Mouse (Mus musculus): ENCODE data around the gene Zfp583. TPM values are rescaled to one million over a fixed set of nuclear protein-coding genes. Genes with fewer than 3 reads are reported as not detected.

Gene Zfp583
- polyA plus RNA-seq, 1 experiment: 0.48 TPM

GRCm38 (mm10) chr7:6265695-6266094 is 65.4 kb downstream of the Zfp583 start:
- Histone ChIP-seq H3K4me1 (ENCODE audit: control insufficient read depth, insufficient read depth, insufficient read length, low read length) (no peaks in the 10 kb centered on the region), H3K27me3 (ENCODE audit: control insufficient read depth, insufficient read depth, low read length) (no peaks in the 10 kb centered on the region), H3K36me3 (ENCODE audit: control insufficient read depth, insufficient read depth, low read length) (no peaks in the 10 kb centered on the region), H3K27ac (ENCODE audit: insufficient read depth, low read depth, low read length) (no peak overlapping the region), H3K4me3 (ENCODE audit: low read depth, low read length) (no peak overlapping the region)
- TF ChIP-seq POLR2A (IDR thresholded peaks at IDR 0.05; ENCODE audit: low read depth, low read length) (no peak), CTCF (IDR thresholded peaks at IDR 0.05; ENCODE audit: extremely low read depth, insufficient read length, insufficient replicate concordance, low read depth, low read length) (peak; percentile 53; the same call in 1 of the 2 replicates)
- 62% methylated on average over 8 of the region's 8 CpGs for WGBS

Other genes with a start within 250 kb of the Zfp583 start
- 32.3 and 62.7 TPM in 2 replicates for gene Zfp787, start 175.3 kb downstream of the Zfp583 start, polyA plus RNA-seq (2012; rRNA removed)
- gene Zfp444, start 159.1 kb downstream of the Zfp583 start, polyA plus RNA-seq (2012; rRNA removed): 12.7 and 33.9 TPM in 2 replicates
- not detected in 2 replicates for gene Galp, start 134.2 kb downstream of the Zfp583 start, polyA plus RNA-seq (2012; rRNA removed)
- gene Zscan5b, start 109.0 kb downstream of the Zfp583 start, polyA plus RNA-seq (2012; rRNA removed): not detected in 2 replicates
- not detected in 2 replicates for gene Epp13, start 78.6 kb downstream of the Zfp583 start, polyA plus RNA-seq (2012; rRNA removed)
- gene Zfp667, start 44.7 kb downstream of the Zfp583 start, polyA plus RNA-seq (2012; rRNA removed): 0.10 TPM in 2 replicates
- not detected in 2 replicates for gene Gm3854, start 12.5 kb upstream of the Zfp583 start, polyA plus RNA-seq (2012; rRNA removed)
- gene Zfp78, start 32.0 kb upstream of the Zfp583 start, polyA plus RNA-seq (2012; rRNA removed): 0.03 and 0.15 TPM in 2 replicates
- 0.22 and 0.60 TPM in 2 replicates for gene Zfp28, start 52.0 kb upstream of the Zfp583 start, polyA plus RNA-seq (2012; rRNA removed)
- gene Smim17, start 67.4 kb upstream of the Zfp583 start, polyA plus RNA-seq (2012; rRNA removed): not detected in 2 replicates
- not detected in 2 replicates for gene Gm20715, start 79.0 kb upstream of the Zfp583 start, polyA plus RNA-seq (2012; rRNA removed)
- gene Olfr1344, start 107.4 kb upstream of the Zfp583 start, polyA plus RNA-seq (2012; rRNA removed): not detected in 2 replicates
- not detected in 2 replicates for gene Olfr1336, start 124.9 kb upstream of the Zfp583 start, polyA plus RNA-seq (2012; rRNA removed)
- not detected in 2 replicates for gene Olfr1346, start 135.8 kb upstream of the Zfp583 start, polyA plus RNA-seq (2012; rRNA removed)
- not detected in 2 replicates for gene Olfr5, start 155.7 kb upstream of the Zfp583 start, polyA plus RNA-seq (2012; rRNA removed)
- gene Olfr1347, start 168.5 kb upstream of the Zfp583 start, polyA plus RNA-seq (2012; rRNA removed): not detected in 2 replicates
- gene Olfr1348, start 177.5 kb upstream of the Zfp583 start, polyA plus RNA-seq (2012; rRNA removed): not detected in 2 replicates
- not detected in 2 replicates for gene Olfr1349, start 191.7 kb upstream of the Zfp583 start, polyA plus RNA-seq (2012; rRNA removed)
- not detected in 2 replicates for gene Olfr1350, start 233.6 kb upstream of the Zfp583 start, polyA plus RNA-seq (2012; rRNA removed)